Mouse (Mus musculus) common myeloid progenitor, adult 5-6 weeks (primary cell): ENCODE measurements around the gene Col17a1. TPM values are rescaled to one million over a fixed set of nuclear protein-coding genes. Genes with fewer than 3 reads are reported as not detected.

ENCODE experiments used
- ATAC-seq: replicated peaks from 2 replicates; pipeline ENCODE4 v1.8.0; 2016; ENCODE audit warnings: low read depth, mild to moderate bottlenecking, moderate TSS enrichment, inconsistent platforms; ENCODE audit not compliant: poor library complexity, severe bottlenecking
- total RNA-seq: library from RNA; stranded (forward); fragments of 200-1000, 187-1606 nt; gene quantifications from 2 replicates; pipeline ENCODE4 v1.2.3, GENCODE M21; 2017

Col17a1 gene
- total RNA-seq = not detected in 2 replicates

GRCm38 (mm10) chr19:47691994-47692393 lies at the start of gene Col17a1:
Col17a1 (minus strand) TSS chr19:47692094.
- no peak for ATAC-seq

GRCm38 (mm10) chr19:47731931-47732330 lies 40.0 kb upstream of the Col17a1 start:
- ATAC-seq = peak; percentile 20

- peak; percentile 87 for ATAC-seq
These were observed 39.4 kb upstream of the Col17a1 start, which contains the start of gene Sfr1 for GRCm38 (mm10) chr19:47731071-47731881. Sfr1 (plus strand) TSS chr19:47731682.

GRCm38 (mm10) chr19:47730691-47731070 lies 38.8 kb upstream of the Col17a1 start:
- peak; percentile 52 for ATAC-seq

GRCm38 (mm10) chr19:47725643-47726140 lies 33.8 kb upstream of the Col17a1 start:
- no peak for ATAC-seq

- ATAC-seq = no peak
These were observed 33.0 kb upstream of the Col17a1 start for GRCm38 (mm10) chr19:47724903-47725302.

GRCm38 (mm10) chr19:47722471-47722870 lies 30.6 kb upstream of the Col17a1 start:
- ATAC-seq = no peak

- ATAC-seq = no peak
These were observed 27.3 kb upstream of the Col17a1 start for GRCm38 (mm10) chr19:47719147-47719546.

- ATAC-seq = no peak
These were observed 24.2 kb upstream of the Col17a1 start for GRCm38 (mm10) chr19:47716144-47716543.

GRCm38 (mm10) chr19:47713457-47713856 lies 21.6 kb upstream of the Col17a1 start:
- no peak for ATAC-seq

GRCm38 (mm10) chr19:47710376-47710775 lies 18.5 kb upstream of the Col17a1 start:
- ATAC-seq = no peak

- ATAC-seq = no peak
These were observed 13.9 kb upstream of the Col17a1 start for GRCm38 (mm10) chr19:47705772-47706309.

- ATAC-seq = no peak
These were observed 13.3 kb upstream of the Col17a1 start for GRCm38 (mm10) chr19:47705080-47705771.

- no peak for ATAC-seq
These were observed 8.6 kb upstream of the Col17a1 start for GRCm38 (mm10) chr19:47700509-47700908.

- ATAC-seq = no peak
These were observed 7.8 kb upstream of the Col17a1 start for GRCm38 (mm10) chr19:47699743-47700142.

- no peak for ATAC-seq
These were observed 6.4 kb upstream of the Col17a1 start for GRCm38 (mm10) chr19:47698266-47698665.

- ATAC-seq = peak; percentile 63
These were observed 5.2 kb upstream of the Col17a1 start for GRCm38 (mm10) chr19:47697067-47697466.

- ATAC-seq = no peak
These were observed 4.5 kb upstream of the Col17a1 start for GRCm38 (mm10) chr19:47696411-47696810.

GRCm38 (mm10) chr19:47695725-47696124 lies 3.8 kb upstream of the Col17a1 start:
- ATAC-seq = peak; percentile 66

- ATAC-seq = peak; percentile 55
These were observed 2.3 kb downstream of the Col17a1 start for GRCm38 (mm10) chr19:47689592-47689991.

GRCm38 (mm10) chr19:47678675-47679074 lies 13.2 kb downstream of the Col17a1 start:
- ATAC-seq = no peak
